Mouse (Mus musculus) kidney, postnatal 0 days (tissue): ENCODE measurements around the gene Gm20388. TPM values are rescaled to one million over a fixed set of nuclear protein-coding genes. Genes with fewer than 3 reads are reported as not detected.
"Not testable (repeated sequence)": the region's sequence is repeated elsewhere in the genome, so short reads cannot be mapped to it uniquely, and the experiment has no call there.

Source experiments
- ATAC-seq: fragments of 200-750 bp; cut with Nextera tagmentation; replicated peaks from 2 replicates; pipeline ENCODE4 v1.8.0; 2017; ENCODE audit warnings: low read depth, moderate number of reproducible peaks, moderate TSS enrichment, moderate library complexity; ENCODE audit not compliant: low FRiP score
- DNase-seq: peaks from one replicate; pipeline ENCODE4 v3.0.0-alpha.2; 2016; ENCODE audit warnings: low spot score
- H3K27ac ChIP-seq: fragments of 300-500 bp; sonication (generic); 2 replicates; pipeline ENCODE4 v1.5.1; 2014; ENCODE audit warnings: mild to moderate bottlenecking
- H3K27me3 ChIP-seq: fragments of 300-500 bp; sonication (generic); 2 replicates; pipeline ENCODE4 v1.6.1; 2014; ENCODE audit warnings: low read length, mixed read lengths; ENCODE audit not compliant: insufficient read depth
- H3K36me3 ChIP-seq: fragments of 300-500 bp; sonication (generic); 2 replicates; pipeline ENCODE4 v1.6.1; 2014; ENCODE audit warnings: low read length, mixed read lengths; ENCODE audit not compliant: insufficient read depth
- H3K4me1 ChIP-seq: fragments of 300-500 bp; sonication (generic); replicated peaks from 2 replicates; pipeline ENCODE4 v1.6.1; 2014; ENCODE audit warnings: antibody characterized with exemption, low read length, mixed read lengths; ENCODE audit not compliant: insufficient read depth
- H3K4me2 ChIP-seq: fragments of 300-500 bp; sonication (generic); 2 replicates; pipeline ENCODE4 v1.6.1; 2014; ENCODE audit warnings: mild to moderate bottlenecking, low read length, moderate library complexity, mixed read lengths
- H3K4me3 ChIP-seq: fragments of 300-500 bp; sonication (generic); replicated peaks from 2 replicates; pipeline ENCODE4 v1.5.1; 2014; ENCODE audit warnings: low read depth, low read length
- H3K9ac ChIP-seq: fragments of 300-500 bp; sonication (generic); 2 replicates; pipeline ENCODE4 v1.6.1; 2014; ENCODE audit warnings: low read depth, low read length
- H3K9me3 ChIP-seq: fragments of 300-500 bp; sonication (generic); replicated peaks from 2 replicates; pipeline ENCODE4 v1.6.1; 2016; ENCODE audit warnings: low read length, inconsistent platforms, mixed read lengths
- CTCF ChIP-seq: IDR thresholded peaks from 2 replicates; pipeline ENCODE4 v1.5.1; 2016; ENCODE audit warnings: antibody characterized with exemption, low read depth, mild to moderate bottlenecking, moderate library complexity
- WGBS: fragments of 180-500 bp; shearing (Covaris S2); extraction: QIAGEN DNeasy Blood & Tissue Kit; methylation state at CpG from one replicate; pipeline ENCODE4 v1.1.7; 2014; 5-methylcytosine and 5-hydroxymethylcytosine counted together
- polyA plus RNA-seq: library from polyadenylated mRNA; unstranded; fragments of >200 nt; fragmentation: Nextera tagmentation; extraction: Ambion mirVana; gene quantifications from 2 replicates; pipeline ENCODE4 v1.2.1, GENCODE M21; 2015

Gene Gm20388
- polyA plus RNA-seq, 1 experiment from 2014 or later = not detected

DNA sequence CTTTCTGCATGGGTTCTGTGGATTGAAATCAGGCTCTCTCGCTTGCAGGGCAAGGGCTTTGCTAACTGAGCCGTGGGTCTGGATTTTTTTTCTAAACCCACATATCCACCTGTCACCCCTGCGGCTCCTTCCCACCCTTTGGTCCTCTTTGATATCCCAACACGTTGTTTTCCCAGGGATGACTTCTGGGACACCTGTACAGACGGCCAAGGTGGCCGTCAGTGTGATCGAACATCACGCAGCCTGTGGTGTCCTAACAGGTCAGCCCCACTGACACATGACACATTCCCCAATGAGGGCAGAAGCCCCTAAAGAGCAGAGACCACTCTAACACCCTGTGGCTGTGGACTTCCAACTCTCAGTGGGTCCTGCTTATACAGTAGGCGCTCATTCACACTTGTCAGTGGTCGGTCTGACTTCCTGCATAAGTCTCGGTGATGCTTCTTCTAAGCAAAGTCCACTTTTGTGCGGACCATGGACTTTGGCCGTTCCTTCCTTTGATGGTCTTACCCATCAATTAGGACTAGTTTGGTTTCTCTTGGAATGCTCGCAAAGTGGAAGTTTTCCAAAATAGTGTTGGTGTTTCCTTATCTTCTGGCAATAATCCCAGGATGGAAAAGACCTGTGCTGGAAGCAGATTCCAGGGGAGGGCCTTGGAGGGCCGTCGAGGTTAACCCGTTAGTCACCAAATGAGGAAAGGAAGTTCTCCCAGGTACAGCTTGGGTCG lies 1751.2 kb downstream of the Gm20388 start:
- no peak overlapping the region for H3K4me3 ChIP-seq
- no peak overlapping the region for H3K27ac ChIP-seq
- peaks cover 12% of the 10 kb centered on the region for H3K4me1 ChIP-seq
- H3K27me3 ChIP-seq = no peaks in the 10 kb centered on the region
- no peak for TF ChIP-seq CTCF
- H3K36me3 ChIP-seq = no peaks in the 10 kb centered on the region
- no peaks in the 10 kb centered on the region for H3K9me3 ChIP-seq
- DNase-seq (no peak), ATAC-seq (no peak)
- 54% methylated on average over 18 of the region's 18 CpGs for WGBS
- H3K9ac ChIP-seq = no peak overlapping the region
- H3K4me2 ChIP-seq = no peak overlapping the region

DNA sequence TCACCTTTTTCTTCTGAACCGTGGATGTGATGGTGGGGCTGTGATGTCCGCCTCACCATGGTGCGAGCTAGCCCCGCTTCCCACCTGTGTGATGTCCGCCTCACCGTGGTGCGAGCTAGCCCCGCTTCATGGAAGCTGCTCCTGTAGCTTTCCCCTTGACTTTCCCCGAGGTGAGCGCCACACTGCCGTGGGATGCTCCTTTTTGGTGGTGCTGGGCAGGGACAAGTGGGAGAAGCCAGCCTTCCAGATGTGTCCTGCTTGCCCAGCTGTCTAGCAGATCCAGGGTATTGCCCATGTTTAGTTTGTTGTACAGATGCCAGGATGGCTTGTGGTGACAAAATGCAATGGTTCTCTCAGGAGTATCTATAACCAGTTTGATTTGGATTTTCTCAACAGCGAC lies 1752.5 kb downstream of the Gm20388 start:
- no peak for ATAC-seq
- no peak for TF ChIP-seq CTCF
- WGBS = 94% methylated on average over 12 of the region's 12 CpGs

DNA sequence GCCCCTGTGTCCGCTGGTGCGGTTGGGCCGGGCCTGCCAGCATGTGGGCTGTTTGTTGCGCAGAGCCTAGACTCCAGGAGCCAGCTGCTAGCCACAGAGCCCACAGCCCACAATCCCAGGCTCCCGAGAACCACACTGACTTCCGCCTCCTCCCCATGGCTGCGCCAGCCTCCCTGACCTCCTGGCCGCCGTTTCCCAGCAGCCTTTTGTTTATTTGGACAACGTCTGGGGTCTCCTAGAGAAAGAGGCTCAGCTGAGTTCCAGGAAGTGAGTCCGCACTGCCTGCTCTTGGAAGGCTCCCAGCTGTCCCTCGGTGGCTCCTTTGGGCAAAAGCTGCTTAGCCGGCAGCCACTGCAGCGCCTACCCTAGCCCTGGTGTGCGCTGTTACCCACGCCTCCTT lies 1754.7 kb downstream of the Gm20388 start:
- H3K4me2 ChIP-seq = peak overlapping the region; percentile 42
- no peaks in the 10 kb centered on the region for H3K9me3 ChIP-seq
- 0 out of 2 replicates have a peak overlapping the region, but pooled peaks have one; percentile 14 for H3K9ac ChIP-seq
- no peaks in the 10 kb centered on the region for H3K36me3 ChIP-seq
- peaks cover 12% of the 10 kb centered on the region for H3K4me1 ChIP-seq
- DNase-seq (peak; percentile 96), ATAC-seq (peak; percentile 62)
- peak overlapping the region; percentile 9; the same call in 1 of the 2 replicates for H3K4me3 ChIP-seq
- H3K27me3 ChIP-seq = no peaks in the 10 kb centered on the region
- H3K27ac ChIP-seq = peak overlapping the region; percentile 88
- no peak for TF ChIP-seq CTCF
- 4% methylated on average over 14 of the region's 16 CpGs for WGBS

More for the DNA sequence above, 1752.5 kb downstream of the Gm20388 start:
- no peaks in the 10 kb centered on the region for H3K36me3 ChIP-seq
- no peak overlapping the region for H3K4me3 ChIP-seq
- H3K4me2 ChIP-seq = no peak overlapping the region
- no peaks in the 10 kb centered on the region for H3K9me3 ChIP-seq
- no peak overlapping the region for H3K9ac ChIP-seq
- DNase-seq = no peak
- H3K27ac ChIP-seq = no peak overlapping the region
- peaks cover 12% of the 10 kb centered on the region for H3K4me1 ChIP-seq
- no peaks in the 10 kb centered on the region for H3K27me3 ChIP-seq

DNA sequence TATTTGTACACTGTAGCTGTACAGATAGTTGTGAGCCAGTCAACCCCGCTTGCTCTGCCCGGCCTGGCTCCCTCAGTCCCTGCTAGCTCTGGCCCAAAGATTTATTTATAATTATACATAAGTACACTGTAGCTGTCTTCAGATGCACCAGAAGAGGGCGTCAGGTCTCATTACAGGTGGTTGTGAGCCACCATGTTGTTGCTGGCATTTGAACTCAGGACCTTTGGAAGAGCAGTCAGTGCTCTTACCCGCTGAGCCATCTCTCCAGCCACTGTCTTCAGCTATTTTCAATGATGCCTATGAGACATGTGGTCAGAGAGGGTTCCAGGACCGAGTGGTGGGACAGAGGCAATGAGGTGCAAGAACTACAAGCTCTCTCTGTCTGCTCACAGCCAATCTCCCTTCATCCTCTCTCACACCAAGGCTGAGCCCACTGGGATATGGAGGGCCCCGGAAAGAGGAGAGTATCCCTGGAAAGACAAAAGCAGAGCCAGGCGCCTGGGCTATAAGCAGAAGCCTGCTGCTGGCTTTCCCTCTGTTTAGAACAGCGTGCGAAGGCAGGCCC lies 1757.4 kb downstream of the Gm20388 start:
- not testable (repeated sequence) for H3K4me2 ChIP-seq, H3K4me1 ChIP-seq, H3K27me3 ChIP-seq, H3K9me3 ChIP-seq, H3K9ac ChIP-seq, DNase-seq, H3K4me3 ChIP-seq, ATAC-seq, H3K36me3 ChIP-seq
- 85% methylated on average over 9 of the region's 9 CpGs for WGBS
- H3K27ac ChIP-seq = peak overlapping the region; percentile 32; the same call in 1 of the 2 replicates

DNA sequence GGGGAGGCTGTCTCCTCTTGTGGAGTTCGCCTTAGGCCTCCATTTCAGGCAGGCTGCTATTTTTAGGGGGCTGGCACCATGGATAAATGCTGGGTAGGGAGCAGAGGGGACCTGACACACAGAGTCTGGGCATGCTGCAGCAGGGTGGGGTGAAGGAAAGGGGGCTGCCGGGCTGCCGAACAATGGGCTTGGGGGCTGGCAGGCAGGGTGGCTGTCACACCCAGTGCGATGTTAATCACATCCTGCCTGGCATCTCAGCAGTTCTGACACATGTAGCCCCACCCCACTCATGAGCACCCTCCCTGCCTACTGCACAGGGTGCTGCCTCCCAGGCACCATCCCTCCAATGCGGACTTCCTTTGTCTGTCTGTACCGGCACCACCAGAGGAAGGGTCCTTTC lies 1757.9 kb downstream of the Gm20388 start:
- H3K9ac ChIP-seq = no peak overlapping the region
- H3K9me3 ChIP-seq = no peaks in the 10 kb centered on the region
- H3K4me3 ChIP-seq = no peak overlapping the region
- TF ChIP-seq CTCF = no peak
- WGBS = 46% methylated on average over 6 of the region's 6 CpGs
- peak overlapping the region; percentile 32; the same call in 1 of the 2 replicates for H3K27ac ChIP-seq
- H3K4me1 ChIP-seq = peaks cover 9% of the 10 kb centered on the region; the same call in 1 of the 2 replicates
- DNase-seq (no peak), ATAC-seq (no peak)
- H3K27me3 ChIP-seq = no peaks in the 10 kb centered on the region
- H3K36me3 ChIP-seq = no peaks in the 10 kb centered on the region
- no peak overlapping the region for H3K4me2 ChIP-seq

DNA sequence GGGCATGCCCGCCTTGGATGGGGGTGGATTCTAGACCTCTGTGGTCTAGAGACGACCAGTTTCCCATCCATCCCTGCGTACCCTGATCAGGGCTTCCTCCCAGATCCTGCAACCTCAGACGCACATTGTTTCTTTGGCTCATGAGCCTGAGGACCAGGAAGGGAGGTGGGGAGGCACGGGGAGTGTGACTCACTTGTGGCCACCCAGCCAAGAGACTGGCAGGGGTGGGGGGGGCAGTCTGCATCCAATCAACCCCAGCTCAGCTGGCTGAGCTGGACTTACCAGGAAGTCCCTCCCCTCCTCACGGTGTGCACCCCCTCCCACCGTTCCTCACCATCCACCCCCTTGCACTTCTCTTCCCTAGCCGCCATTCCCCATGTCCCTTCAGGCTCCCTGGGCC lies 1758.6 kb downstream of the Gm20388 start:
- peak; percentile 27; the same call in 1 of the 2 replicates for ATAC-seq
- H3K27ac ChIP-seq = no peak overlapping the region

More for the DNA sequence above, 1758.6 kb downstream of the Gm20388 start:
- 17% methylated on average over 6 of the region's 8 CpGs for WGBS
- peaks cover 9% of the 10 kb centered on the region; the same call in 1 of the 2 replicates for H3K4me1 ChIP-seq
- TF ChIP-seq CTCF = no peak
- no peaks in the 10 kb centered on the region for H3K9me3 ChIP-seq
- no peak for DNase-seq
- H3K4me3 ChIP-seq = no peak overlapping the region
- no peaks in the 10 kb centered on the region for H3K27me3 ChIP-seq
- no peaks in the 10 kb centered on the region for H3K36me3 ChIP-seq
- no peak overlapping the region for H3K4me2 ChIP-seq
- H3K9ac ChIP-seq = no peak overlapping the region
